Mouse (Mus musculus) olfactory bulb, adult 2 months (tissue): ENCODE data around the gene Abtb2. TPM values are rescaled to one million over a fixed set of nuclear protein-coding genes. Genes with fewer than 3 reads are reported as not detected.
A peak's percentile ranks its signal among the peaks of the same experiment; 100 is the strongest.
"Not testable (repeated sequence)": the region's sequence is repeated elsewhere in the genome, so short reads cannot be mapped to it uniquely, and the experiment has no call there.

ENCODE experiments used
- H3K27ac ChIP-seq: fragments of 200-500 bp; 2 replicates; pipeline ENCODE4 v1.5.1; 2012; ENCODE audit warnings: low read depth, low read length; ENCODE audit not compliant: insufficient read depth
- H3K4me1 ChIP-seq: fragments of 200-500 bp; 2 replicates; pipeline ENCODE4 v1.6.1; 2012; ENCODE audit warnings: low read length; ENCODE audit not compliant: control insufficient read depth, insufficient read depth
- H3K4me3 ChIP-seq: fragments of 200-500 bp; 2 replicates; pipeline ENCODE4 v1.5.1; 2012; ENCODE audit warnings: mild to moderate bottlenecking, low read depth, low read length, moderate library complexity; ENCODE audit not compliant: insufficient read depth
- CTCF ChIP-seq: fragments of 200-500 bp; IDR thresholded peaks from 2 replicates; pipeline ENCODE4 v1.5.1; 2012; ENCODE audit warnings: low read depth, mild to moderate bottlenecking, low read length, moderate library complexity; ENCODE audit not compliant: insufficient read depth
- POLR2A ChIP-seq: fragments of 200-500 bp; IDR thresholded peaks from 2 replicates; pipeline ENCODE4 v1.6.1; 2012; ENCODE audit warnings: mild to moderate bottlenecking, low read depth, low read length, moderate library complexity; ENCODE audit not compliant: insufficient read depth
- WGBS: fragments of 180-500 bp; shearing (Covaris S2); methylation state at CpG from one replicate; pipeline ENCODE4 v1.1.7; 2018; 5-methylcytosine and 5-hydroxymethylcytosine counted together
- polyA plus RNA-seq: library from polyadenylated mRNA; stranded (reverse); fragments of >200 nt; gene quantifications from 2 replicates; pipeline ENCODE4 v1.2.4, GENCODE M21; 2012; ENCODE audit warnings: low replicate concordance; ENCODE audit not compliant: missing spikeins, insufficient read depth, insufficient read length

The Abtb2 gene
- not detected in 2 replicates for polyA plus RNA-seq

- Histone ChIP-seq H3K27ac (no peak within 1 kb of the TSS), H3K4me1 (peaks cover 16% of the 10 kb centered on the region), H3K4me3 (peak within 1 kb of the TSS; percentile 44)
- under 1% methylated on average over 34 of the region's 34 CpGs for WGBS
- TF ChIP-seq POLR2A, result peak; percentile 55; the same call in 1 of the 2 replicates
- TF ChIP-seq CTCF, result no peak
Measured at GRCm38 (mm10) chr2:103565732-103566422, at the start of gene Abtb2. Gene Abtb2, plus strand, starts transcription at chr2:103566310.

DNA sequence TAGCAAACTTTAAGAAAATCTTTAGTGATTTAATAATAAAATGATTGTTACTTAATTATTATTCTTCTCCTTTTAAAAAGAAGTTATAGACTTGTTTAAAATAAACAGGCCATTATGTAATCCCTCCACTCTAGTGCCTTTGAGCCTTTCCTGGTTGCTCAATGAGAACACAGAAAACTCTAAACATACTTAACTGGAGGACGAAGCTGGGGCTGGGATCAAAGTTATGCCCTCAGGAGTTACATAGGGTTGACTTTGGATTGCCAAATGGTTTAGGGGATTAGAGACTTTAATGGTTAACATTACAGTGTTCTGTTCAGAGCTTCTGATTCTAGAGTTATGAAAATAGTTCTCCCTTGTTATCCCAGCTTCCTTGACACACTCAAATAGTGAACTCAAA lies 49.6 kb upstream of the Abtb2 start:
- WGBS, result 81% methylated on average over 1 of the region's 1 CpGs
- TF ChIP-seq POLR2A (no peak), CTCF (no peak)

GRCm38 (mm10) chr2:103525596-103525995 lies 40.5 kb upstream of the Abtb2 start:
- TF ChIP-seq POLR2A, result no peak
- no peak for TF ChIP-seq CTCF
- 93% methylated on average over 1 of the region's 1 CpGs for WGBS
- H3K27ac ChIP-seq, result no peak overlapping the region
- no peak overlapping the region for H3K4me3 ChIP-seq
- no peaks in the 10 kb centered on the region for H3K4me1 ChIP-seq

More for the DNA sequence above, 49.6 kb upstream of the Abtb2 start:
- no peak overlapping the region for H3K4me3 ChIP-seq
- no peaks in the 10 kb centered on the region for H3K4me1 ChIP-seq
- H3K27ac ChIP-seq, result no peak overlapping the region

GRCm38 (mm10) chr2:103547132-103547531 lies 19.0 kb upstream of the Abtb2 start:
- H3K4me1 ChIP-seq, result no peaks in the 10 kb centered on the region
- no peak overlapping the region for H3K27ac ChIP-seq
- 17% methylated on average over 2 of the region's 2 CpGs for WGBS
- H3K4me3 ChIP-seq, result no peak overlapping the region
- TF ChIP-seq CTCF (0 out of 2 replicates have a peak, but pooled peaks have one; percentile 36), POLR2A (no peak)

DNA sequence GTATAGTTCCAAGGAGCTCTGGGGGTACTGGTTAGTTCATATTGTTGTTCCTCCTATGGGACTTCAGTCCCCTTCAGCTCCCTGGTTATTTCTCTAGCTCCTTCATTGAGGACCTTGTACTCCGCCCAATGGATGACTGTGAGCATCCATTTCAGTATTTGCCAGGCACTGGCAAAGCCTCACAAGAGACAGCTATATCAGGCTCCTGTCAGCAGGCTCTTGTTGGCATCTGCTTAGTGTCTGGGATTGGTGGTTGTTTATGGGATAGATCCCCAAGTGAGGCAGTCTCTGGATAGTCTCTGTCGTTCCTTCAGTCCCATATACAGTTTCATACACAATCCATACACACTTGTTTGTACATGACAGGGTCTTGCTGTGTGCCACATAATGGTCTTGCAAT lies 15.8 kb upstream of the Abtb2 start:
- H3K4me1 ChIP-seq, H3K4me3 ChIP-seq, H3K27ac ChIP-seq: not testable (repeated sequence)
- 90% methylated on average over 2 of the region's 2 CpGs for WGBS

- WGBS, result 74% methylated on average over 2 of the region's 2 CpGs
- TF ChIP-seq CTCF (no peak), POLR2A (no peak)
- no peak overlapping the region for H3K4me3 ChIP-seq
- H3K27ac ChIP-seq, result no peak overlapping the region
- H3K4me1 ChIP-seq, result no peaks in the 10 kb centered on the region
Measured at GRCm38 (mm10) chr2:103554041-103554440, 12.1 kb upstream of the Abtb2 start.

GRCm38 (mm10) chr2:103556125-103556877 lies 9.8 kb upstream of the Abtb2 start:
- TF ChIP-seq CTCF (no peak), POLR2A (no peak)
- WGBS, result 61% methylated on average over 10 of the region's 10 CpGs
- H3K4me1 ChIP-seq, result no peaks in the 10 kb centered on the region

GRCm38 (mm10) chr2:103560955-103561354 lies 5.2 kb upstream of the Abtb2 start:
- WGBS, result 79% methylated on average over 4 of the region's 4 CpGs
- H3K27ac ChIP-seq, result no peak overlapping the region
- H3K4me1 ChIP-seq, result peaks cover 5% of the 10 kb centered on the region
- TF ChIP-seq POLR2A (no peak), CTCF (no peak)
- H3K4me3 ChIP-seq, result no peak overlapping the region

More at GRCm38 (mm10) chr2:103556125-103556877, 9.8 kb upstream of the Abtb2 start:
- H3K27ac ChIP-seq, result no peak overlapping the region
- no peak overlapping the region for H3K4me3 ChIP-seq

GRCm38 (mm10) chr2:103564427-103565023 lies 1.6 kb upstream of the Abtb2 start:
- H3K27ac ChIP-seq, result no peak overlapping the region
- no peak overlapping the region for H3K4me3 ChIP-seq
- 12% methylated on average over 8 of the region's 8 CpGs for WGBS
- peaks cover 16% of the 10 kb centered on the region for H3K4me1 ChIP-seq
- no peak for TF ChIP-seq POLR2A
- no peak for TF ChIP-seq CTCF
